Mouse (Mus musculus) thymus, adult 2 months (tissue): Measurements from ENCODE around the gene Celf1.

Experiments
- CTCF ChIP-seq: fragments of 200-500 bp; IDR thresholded peaks from 2 replicates; pipeline ENCODE4 v1.5.1; 2012; ENCODE audit warnings: mild to moderate bottlenecking, control low read depth, low read length, moderate library complexity, borderline replicate concordance; ENCODE audit not compliant: control insufficient read depth, poor library complexity, insufficient read depth; ENCODE audit errors: extremely low read depth
- POLR2A ChIP-seq: fragments of 200-500 bp; IDR thresholded peaks from 2 replicates; pipeline ENCODE4 v1.6.1; 2012; ENCODE audit warnings: mild to moderate bottlenecking, low read length, control low read depth, moderate library complexity; ENCODE audit not compliant: control insufficient read depth, poor library complexity, insufficient read depth; ENCODE audit errors: extremely low read depth

- TF ChIP-seq POLR2A (no peak), CTCF (no peak)
Observed at GRCm38 (mm10) chr2:90977291-90977690, 37.1 kb downstream of the Celf1 start.
